Mouse (Mus musculus): ENCODE results near the gene Zdhhc1.

Zdhhc1 gene

DNA sequence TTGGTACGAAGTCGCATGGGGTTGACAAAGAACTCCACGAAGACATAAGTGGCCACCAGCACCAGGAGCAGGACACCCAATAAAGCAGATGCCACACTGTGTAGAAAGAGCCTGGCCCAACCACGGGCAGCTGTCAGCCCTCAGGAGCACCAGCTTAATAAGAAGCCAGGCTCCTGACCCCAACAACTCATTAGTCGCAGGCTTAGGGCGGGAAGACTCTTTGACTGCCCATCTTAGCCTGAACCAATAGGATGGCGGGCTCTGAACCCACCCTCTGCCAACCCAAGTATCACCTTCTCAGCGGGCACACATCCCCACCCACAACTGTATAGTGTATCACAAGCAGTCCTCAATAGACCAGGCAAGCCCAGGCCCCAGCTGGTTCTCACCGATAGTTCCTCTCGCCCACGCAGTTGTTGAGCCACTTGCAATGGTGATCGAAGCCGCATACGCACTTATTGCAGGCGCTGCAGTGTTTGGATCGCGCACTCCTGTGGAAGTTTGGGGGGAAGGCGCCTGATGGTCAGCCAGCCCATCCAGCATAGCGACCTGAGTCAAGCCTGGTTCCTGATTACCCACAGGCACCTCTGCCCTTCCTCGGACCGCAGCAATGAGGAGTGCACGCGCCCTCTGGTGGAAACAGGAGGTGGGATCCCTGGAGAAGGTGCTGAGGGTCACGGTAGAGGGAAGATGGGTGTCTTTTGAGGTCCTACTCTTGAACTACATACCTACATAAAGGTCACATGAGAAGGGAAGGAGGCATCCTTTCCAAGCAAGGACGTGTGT lies 19.9 kb downstream of the Zdhhc1 start:
- DNase-seq (ENCODE audit: low read depth), result no peak

DNA sequence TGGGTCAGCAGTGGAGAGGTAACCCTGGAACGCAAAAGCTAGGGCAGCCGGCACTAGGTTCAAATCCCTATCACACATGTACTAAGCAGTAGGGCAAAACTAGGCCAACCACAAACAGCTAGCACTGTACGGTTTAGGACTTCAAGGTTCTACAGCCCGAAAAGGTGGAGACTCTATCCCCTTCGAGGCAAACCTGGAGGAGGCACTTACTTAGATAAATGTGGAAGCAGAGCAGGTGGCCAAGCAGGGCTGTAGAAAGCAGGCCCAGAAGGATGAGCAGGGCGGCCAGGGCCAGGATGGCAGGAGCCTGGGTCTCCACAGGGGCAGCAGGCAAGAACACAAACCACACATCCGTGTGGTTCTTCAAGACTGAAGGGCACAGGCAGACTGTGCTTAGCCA lies 20.5 kb downstream of the Zdhhc1 start:
- DNase-seq (ENCODE audit: low read depth), result no peak

DNA sequence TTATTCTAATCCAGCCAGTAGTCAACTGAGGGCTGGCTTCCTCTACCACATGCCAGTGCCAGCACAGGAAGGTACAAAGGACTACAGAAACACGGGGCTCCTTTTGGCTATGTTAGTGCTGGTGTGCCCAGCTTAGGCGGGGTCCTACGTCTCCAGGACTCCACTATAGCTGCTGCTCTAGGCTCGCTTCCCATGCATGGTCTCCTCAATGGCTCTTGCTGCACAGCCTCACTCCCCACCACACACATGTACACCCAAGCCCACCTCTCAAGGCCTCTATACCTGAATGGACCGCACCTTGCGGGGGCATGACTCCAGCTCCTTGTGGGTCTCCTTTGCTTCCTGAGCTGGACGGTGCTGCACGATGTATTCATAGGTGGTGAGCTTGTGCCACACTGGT lies 21.0 kb downstream of the Zdhhc1 start:
- no peak for DNase-seq (ENCODE audit: low read depth)

DNA sequence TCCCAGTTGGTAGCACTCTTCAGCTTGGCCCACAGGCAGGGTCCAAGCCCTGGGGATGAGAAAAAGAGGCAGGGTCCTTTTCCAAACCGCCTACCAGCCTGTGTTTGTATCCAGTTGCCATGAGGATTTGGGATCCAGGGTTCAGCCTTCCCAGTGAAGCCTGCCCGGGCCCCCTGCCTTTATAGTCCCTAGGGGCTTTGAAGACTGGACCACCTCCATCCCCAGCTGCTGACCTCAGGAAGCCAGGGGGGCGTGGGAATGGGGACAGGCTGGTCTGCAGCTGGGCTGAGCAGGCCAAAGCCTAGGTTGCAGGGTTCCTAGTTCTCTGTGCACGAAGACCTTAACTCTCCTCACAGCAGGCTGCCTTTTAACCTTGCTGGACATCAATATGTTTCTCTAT lies 21.4 kb downstream of the Zdhhc1 start:
- DNase-seq (ENCODE audit: low read depth), result no peak

DNA sequence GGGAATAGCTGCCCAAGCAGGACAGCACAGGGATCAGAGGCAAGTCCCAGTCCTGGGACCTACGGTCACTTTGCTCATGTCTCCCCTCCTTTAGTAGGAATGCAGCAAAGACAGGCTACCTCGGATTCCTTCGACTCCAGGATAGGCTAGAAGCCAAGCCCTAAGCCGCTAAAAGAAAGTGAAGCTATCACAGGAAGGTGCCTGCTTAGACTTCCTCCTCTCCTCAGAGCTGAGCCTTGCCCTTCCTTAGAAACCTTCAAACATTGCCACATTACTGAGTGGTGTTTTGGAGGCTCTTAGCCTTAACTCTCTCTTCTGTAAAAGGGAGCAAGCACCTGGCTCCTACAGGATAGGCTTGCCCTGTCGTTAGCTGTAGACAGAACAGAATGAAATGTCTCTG lies 22.0 kb downstream of the Zdhhc1 start:
- no peak for DNase-seq (ENCODE audit: low read depth)

DNA sequence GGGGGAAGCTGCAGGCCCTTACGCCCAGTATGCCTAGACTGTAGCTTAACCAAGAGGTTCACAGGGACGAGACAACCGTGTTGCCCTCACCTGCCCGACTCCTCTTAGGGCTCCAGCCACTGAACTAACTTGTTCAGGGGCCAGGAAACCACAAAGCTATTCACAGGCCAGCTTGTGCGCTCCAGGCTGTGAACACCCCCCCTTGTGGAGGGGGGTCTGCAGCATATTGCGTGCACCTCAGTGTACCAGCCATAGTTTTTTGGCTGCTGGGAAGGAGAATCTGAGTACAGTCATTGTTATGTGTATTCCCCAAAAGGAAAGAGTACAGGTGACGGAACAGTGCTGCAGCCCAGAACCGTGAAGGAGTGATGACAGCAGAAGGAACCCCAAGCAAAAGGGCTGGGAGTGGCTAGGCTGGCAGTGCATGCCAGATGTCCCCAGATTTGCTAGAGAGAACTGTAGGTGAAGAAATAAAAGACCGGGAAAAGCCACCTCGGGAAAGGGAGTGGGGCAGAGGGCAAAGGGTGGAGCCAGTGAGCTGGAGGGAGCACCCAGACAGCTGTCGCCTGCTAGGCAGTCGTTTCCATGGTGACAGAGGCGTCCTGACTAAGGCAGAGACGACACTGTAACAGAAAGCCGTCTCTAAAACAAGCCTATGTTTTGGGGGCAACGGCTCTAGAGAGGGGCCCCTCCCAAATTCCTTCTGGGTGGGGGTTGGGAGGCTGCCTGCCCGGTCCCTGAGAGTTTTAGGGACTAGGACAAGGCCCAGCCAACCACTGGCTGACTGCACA lies 22.7 kb downstream of the Zdhhc1 start:
- no peak for DNase-seq (ENCODE audit: low read depth)

DNA sequence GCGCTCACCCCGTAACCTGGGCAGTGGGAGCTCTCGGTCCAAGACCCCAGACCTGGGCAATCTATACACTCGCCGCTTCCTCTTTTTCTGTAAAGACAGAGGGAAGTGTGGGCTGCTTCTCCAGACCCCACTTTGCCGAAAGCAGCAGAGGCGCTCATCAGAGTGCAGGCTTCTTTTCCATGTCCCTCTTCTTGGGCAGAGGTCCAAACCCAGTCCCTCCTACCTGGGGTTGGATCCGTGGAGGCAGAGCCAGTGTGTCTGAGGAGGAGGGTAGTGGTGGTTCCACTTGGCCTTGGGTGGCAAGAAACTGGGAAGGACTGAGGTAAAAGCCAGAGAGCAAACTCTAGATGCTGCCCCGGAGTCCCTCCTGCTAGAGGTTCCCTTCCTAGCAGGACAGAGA lies 23.7 kb downstream of the Zdhhc1 start:
- no peak for DNase-seq (ENCODE audit: low read depth)

DNA sequence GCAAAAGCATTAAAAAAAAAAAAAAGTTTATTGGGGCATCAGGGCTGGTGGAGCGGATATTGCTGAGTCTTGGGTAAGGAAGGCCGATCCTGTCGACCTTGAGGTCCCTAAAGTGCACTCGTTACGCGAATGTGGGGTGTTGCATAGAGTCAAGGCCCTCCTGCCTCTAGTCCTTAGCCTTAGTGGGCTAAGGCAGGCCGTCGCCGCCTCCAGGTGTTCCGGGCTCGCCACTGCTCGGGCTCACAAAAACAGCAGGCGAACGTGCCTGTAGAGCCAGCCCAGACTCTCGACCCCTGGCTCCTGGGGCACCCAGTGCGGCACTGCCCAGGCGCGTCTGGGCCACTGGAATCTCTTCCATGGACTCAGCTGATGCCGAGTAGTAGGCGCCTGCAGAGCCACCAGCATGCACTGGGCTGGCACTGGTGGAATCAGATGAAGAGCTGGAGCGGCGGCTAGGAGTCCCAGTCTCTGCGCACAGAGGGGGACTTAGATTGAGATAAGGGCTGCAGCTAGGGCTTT lies 24.2 kb downstream of the Zdhhc1 start:
- DNase-seq (ENCODE audit: low read depth), result no peak

DNA sequence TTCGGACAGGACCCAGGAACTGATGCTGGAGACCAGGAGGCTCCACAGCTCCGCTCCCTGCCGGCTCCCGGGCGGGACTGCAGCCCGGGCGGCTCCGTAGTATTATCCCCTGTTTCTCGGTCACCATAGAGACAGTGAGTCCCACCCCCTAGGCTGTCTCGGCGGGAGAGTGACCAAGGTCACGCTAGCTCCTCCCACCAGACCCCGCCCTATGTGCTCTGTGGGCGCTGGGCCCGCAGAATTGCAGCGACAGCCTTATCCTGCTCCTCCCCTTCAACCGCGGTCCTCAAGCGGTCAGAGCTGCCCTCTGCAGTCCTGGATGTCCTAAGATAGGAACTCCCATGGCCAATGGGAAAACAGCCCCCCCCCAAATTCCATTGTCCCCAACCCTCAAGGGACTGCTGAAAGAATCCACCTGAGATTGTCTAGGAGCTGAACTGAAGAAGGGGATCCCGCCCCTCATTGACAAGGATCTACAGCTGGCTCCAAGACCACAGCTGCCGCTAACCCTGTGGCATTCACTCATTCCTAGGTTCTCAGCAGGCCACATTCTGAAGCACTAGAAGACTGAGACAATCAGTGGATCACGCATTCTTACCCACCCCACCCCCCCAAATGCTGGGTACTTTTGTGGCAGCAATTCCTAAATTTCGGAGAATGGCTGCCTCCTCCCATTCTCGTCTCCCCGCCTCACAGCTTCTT lies 25.2 kb downstream of the Zdhhc1 start, which contains the start of gene Tppp3:
Gene Tppp3 (minus strand): TSS at position 213 of the 702 bp plus-strand sequence.
- peak; percentile 51 for DNase-seq (ENCODE audit: low read depth)

DNA sequence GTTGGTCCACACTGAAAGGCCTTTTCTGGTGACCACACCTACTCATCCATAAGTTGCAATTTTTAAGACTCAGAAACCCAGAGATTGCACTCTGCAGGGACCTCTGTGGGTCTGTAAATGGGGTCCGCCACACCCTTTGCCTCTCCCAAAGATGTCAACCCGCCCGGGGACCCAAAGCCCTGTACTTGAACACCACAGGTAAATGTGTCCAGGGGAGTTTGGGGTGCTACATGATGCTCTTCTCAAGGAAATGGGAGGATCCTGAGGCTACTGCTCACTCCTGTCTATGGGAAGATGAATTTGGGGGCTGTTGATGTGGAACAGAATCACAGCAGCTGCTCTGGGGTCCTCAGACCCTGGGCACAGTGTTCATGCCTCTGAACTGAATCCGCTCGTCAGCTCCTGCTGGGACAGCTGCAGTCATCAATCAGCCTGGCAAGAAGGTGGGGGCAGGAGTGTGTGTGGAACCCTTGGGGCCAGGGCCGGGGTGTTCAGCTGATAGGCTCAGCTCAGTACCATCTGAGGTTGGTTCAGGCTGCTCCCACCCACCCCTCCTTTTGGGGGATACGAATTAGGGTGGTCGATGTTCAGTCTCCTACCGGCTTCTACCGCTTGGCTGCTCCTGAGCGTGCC lies 25.9 kb downstream of the Zdhhc1 start:
- no peak for DNase-seq (ENCODE audit: low read depth)

DNA sequence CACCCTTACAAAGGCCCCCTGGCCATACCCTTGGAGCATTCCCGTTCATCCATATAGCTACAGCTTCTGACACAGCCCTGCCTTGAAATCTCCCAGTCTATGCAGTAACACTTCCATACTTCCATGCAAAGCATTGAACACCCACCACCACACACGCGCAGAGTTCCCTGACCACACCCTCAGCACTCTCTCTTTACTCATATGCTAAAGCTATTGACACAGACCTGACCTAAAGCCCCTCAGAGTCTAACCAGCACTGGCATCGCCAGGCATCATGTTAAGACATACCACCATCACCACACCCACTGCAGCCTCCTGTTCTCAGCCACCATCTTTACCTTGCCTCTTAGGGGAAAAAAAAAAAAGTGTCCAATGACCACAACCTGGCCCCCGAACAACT lies 26.4 kb downstream of the Zdhhc1 start:
- no peak for DNase-seq (ENCODE audit: low read depth)

DNA sequence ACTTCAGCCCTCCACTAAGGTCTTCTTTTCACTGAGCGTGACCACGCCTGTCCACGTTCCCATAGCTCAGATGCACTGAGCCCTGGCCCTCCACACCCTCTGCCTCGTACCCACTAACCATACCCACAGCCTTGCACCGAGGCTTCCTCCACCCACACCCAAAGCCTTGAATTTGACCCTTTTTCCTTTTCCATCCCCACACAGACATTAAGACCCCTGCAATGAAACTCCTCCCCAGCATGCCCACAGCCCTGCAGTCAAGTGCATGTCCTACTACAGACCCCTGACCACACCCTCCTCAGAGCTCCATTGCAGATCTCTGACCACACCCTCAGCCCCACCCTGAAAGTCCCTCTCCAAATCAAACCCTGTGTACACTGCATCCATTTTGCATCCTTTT lies 26.9 kb downstream of the Zdhhc1 start:
- DNase-seq (ENCODE audit: low read depth), result no peak

DNA sequence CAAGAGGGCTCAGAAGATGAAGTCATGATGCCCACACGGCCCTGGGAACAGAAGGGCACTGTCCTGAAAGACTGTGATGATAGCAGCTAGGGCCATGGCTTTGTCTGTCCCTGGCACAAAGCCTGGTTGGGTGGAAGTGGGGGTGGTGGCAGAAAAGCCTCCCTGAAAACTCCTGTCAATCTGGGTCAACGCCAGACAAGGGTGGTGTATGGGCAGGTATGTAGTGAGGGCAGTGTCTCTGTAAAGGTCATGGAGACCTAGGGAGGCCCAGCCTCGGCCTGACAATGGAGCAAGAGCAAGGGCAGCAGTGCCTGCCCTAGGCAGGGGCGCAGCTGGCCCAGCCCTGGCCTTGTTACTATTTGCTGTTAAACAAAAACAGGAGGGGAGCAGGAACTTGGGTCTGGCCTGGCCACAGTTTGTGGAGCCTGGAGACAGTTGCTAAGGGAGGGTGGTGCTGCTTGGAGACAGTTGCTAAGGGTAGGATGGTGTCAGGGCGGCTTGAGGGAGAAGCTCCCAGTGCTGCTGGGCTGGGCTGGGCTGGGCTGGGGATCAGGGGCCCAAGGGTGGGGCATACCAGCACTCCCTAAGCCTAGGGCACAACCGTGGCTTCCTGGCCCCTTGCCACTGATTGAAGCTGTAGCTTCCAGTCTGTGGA lies 27.5 kb downstream of the Zdhhc1 start:
- DNase-seq (ENCODE audit: low read depth), result no peak

DNA sequence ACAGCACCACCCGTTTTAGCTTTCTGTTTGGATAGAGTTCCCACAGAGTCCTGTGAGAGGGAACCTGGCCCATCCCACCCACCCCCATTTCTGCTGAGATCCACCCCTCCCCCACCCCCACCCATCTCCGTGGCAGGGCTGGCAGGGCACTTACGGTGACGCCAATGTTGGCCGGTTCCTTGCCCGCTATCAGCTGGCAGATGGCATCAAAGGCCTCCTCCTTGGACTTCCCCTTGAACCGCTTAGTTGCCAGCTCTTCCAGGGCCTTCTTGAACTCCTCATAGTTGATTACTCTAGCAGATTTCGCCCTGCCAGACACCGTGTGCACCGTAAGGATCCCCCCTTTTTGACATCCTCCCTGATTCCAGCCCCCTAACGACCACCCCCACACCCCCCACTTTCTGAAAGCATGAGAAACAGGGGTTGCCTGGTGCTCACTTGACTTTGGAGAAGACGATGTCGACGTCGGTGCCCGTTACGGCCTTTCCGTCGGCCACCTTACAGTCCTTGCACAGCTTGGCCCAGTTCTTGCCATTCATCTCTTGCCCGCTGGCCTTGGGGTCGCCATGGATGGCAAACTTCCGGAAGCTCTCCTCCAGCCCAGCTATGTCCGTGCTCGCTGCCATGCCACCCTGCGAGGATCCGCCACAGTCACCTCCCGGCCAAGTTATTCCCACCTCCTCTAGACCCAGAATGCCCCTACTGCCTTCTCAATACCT lies 28.5 kb downstream of the Zdhhc1 start:
- no peak for DNase-seq (ENCODE audit: low read depth)

DNA sequence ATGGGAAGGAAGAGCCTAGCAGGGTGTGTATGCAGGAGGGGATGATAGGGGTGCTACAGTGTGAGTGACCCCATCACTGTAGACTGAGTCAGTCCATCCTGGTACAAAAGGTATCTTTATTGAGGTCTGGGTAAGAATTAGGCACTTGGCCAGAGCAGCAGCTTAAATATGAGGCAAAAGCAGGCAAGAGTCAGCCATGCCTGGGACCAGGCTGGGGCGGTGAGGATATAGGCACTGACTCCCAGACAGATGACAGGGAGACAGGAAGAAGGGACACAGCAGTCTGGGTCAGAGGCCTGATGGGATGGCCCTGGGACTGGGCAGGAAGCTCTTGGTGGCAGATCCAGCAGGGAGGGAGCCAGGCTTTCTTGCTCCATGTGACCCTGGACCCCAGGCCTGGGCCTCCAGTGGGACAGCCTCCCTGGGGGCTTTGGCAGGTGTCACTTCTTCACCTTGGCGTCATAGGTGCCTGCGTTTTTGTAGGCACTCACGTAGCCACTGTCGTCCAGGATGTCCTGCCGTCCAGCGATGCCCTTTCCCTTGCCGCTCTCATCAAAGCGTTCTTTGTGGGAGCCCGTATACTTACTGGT lies 29.2 kb downstream of the Zdhhc1 start:
- DNase-seq (ENCODE audit: low read depth), result no peak

DNA sequence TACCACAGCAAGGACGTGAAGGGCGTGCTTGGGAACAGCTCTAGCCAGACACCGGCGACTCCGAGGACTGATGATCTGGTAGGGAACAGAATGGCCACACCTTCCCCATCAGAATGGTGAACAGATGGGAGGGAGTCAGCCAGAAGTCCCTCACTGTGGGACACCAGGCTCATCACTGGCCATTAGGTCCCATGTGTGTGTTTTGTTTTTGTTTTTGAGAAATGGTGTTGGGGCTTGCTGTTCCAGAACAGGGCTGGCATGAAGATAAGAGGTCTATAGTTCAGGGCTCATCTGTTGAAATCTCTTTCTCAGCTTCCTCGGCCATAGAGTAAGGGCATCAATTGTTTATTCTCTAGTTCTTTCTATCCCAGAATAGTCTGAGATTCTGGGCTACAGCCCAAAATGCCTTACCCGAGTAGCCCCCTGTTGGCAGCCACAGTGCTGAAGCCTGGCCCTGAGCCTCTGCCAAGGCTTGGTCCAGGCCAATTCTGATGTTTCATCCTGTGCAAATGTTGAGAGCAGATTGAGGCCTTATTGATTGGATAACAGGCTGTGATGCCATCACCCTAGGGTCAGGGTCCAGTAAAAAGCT lies 29.9 kb downstream of the Zdhhc1 start:
- DNase-seq (ENCODE audit: low read depth), result no peak

DNA sequence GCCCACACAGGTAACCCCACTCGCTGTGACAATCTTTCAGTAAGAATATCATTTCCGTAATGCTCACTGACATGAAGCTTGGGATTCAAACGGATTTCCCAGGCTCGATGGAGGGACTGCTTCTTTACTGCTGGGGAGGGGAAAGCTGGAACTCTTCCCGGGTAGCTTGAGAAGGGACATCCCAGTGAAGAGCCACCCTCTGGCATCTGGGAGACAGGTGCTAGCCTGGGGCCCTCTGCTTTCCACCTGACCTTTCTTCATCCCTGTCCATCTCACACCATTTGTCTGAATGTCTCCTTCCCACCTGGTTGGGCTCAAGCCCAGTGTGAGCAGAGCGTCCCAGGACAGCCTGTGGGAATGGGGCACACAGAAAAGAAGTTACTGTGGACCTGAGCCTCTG lies 30.5 kb downstream of the Zdhhc1 start:
- DNase-seq (ENCODE audit: low read depth), result no peak

DNA sequence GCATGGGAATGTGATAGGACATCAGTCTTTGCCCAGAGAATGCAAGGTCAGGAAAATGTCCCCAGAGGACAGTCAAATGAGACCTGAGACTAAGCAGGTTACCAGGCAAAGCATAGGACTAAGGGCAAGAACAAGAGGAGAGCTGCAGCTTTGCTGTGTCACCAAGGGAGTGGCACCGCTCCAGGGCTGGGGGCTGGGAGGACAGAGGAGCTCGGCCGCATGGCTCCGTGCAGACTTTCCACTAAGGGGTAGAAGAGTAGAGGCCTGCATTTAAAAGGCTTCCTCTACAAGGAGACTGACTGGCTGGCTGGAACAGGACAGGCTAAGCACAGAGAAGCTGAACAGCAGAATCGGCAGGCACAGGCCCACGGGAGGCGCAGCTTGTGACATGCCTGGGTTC lies 32.1 kb downstream of the Zdhhc1 start:
- no peak for DNase-seq (ENCODE audit: low read depth)

DNA sequence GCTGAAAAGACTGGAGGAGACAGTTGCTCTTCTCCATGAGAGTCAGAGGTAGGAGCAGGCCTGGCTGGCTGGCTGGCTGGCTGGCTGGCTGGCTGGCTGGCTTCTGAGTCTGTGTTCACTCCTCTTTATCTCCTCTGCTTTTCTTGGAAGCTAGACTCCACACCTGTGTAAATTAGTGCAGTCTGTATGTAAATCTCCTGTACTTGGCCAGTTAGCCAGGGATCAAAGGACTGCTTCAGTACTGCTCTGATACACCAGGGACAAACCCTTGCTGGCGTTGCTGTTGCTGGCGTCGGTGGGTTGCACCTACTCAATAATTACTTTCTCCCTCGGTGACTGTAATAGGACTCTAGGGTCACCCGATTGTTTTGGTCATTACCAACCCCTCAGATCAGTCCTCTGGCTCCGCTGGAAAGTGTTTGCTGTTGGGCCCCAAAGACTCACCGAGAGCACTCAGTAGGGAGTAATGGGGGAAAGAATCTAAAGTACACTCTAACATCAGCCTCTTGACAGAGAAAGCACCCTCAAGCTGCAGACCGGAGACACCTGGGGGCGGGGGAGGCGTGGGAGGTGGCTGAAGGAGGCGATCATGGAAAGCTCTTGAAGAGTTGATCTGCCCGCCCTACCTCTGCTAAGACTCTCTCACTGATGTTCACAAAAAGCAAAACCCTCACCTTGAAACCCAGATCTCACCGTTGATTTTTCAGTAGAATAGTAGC lies 35.5 kb downstream of the Zdhhc1 start:
- DNase-seq (ENCODE audit: low read depth), result no peak

DNA sequence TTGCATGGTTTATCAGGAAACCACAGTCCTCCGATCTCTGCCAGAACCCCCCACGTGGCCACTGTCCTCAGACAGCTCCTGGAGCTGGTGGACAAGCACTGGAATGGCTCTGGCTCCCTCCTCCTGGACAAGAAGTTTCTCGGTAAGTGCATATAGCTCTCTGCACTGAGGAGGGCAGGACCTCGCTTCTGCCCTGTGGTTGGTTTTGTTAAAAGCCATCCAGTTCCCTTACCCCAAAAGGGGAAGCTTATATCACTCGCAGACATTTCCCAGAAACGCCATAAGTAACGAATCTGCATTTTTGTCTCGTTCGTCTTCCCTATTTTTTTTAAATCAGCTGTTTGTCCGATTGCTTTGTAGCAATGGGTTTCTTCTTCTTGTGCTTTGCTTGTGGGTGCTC lies 41.5 kb downstream of the Zdhhc1 start:
- DNase-seq (ENCODE audit: low read depth), result no peak

All from induced T-regulatory cell, adult 2 months (primary cell).